Mouse (Mus musculus): ENCODE measurements around the gene Myo5c. TPM values are rescaled to one million over a fixed set of nuclear protein-coding genes. Genes with fewer than 3 reads are reported as not detected.

The Myo5c gene
- 17.8 and 18.6 TPM in 2 replicates for polyA plus RNA-seq (2015; fragmentation: Nextera tagmentation; extraction: Ambion mirVana)

DNA sequence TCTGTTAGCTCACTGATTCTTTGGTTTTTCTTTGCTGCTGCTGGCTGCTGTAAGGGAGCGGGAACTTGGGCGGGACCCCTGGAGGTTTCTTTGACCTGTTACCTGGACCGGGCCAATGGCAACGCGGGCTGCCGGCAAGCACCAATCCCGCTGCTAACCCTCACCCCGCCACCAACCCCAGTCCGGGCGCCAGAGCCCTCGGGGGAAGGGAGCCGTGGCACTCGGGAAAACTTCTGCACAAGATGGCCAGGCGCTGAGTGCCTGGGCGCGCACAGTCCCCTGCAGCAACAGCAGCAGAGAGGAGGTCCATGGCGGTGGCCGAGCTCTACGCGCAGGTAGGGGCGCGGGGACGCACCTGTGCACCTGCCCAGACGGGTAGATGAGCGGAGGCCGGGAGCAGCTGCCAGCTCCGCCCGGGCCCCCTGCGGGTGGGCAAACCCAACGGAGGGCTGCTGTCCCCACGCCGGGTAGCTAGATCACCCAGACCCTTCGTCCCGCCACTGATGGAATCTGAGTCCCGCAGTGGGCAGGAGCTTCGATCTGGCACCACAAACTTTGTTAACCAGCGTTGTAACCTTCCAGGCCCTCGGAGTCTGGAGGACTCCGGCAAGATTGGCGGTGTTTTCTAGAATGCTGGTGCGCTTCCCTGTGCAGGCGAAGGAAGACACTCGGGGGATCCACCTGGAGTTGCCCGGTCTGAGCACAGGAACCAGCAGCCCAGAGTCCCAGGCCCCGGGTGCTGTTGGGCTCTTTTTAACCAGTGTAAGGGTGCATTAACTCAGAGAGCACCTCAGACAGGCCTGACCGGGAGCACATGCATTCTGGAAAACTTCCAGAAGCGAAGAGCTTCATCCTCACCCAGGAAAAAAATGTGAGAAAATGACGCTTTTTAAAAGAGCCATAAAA is at the start of gene Myo5c:
TSS of gene Myo5c (plus strand) at position 180 of the 906 bp plus-strand sequence.
- Histone ChIP-seq H3K4me3 (replicated peaks; ENCODE audit: low read length) (peak within 1 kb of the TSS; percentile 59), H3K27ac (ENCODE audit: low read length) (peak within 1 kb of the TSS; percentile 90; the same call in 1 of the 2 replicates)
- WGBS, result 4% methylated on average over 48 of the region's 48 CpGs

DNA sequence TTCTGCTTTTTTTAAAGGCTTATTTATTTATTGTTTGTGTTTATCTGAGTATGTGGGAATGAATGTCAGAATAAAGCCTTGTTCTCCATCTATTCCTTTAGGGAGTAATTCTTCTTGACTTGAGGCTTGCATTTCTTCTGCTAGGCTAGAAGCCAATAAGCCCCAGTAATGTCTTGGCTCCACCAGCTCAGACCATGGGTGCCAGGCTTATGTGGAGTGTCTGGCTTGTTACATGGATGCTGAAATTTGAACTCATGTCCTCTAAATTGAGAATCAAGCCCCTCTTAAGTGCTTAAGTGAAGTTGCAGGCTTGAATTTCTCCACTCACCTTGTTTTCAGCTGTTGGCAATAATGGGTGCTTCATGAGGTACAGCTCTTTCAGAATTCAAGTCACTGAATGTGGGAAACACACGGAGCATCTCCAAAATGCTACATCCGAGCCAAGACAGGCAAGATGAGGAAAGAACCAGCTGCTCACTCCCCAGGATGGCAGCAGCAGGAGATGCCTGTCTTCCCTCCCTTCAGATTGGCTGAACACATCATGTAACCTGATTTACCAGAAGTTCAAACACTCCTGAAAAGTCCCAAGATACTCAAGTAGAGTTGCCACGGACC is 44.1 kb upstream of the Myo5c start:
- Histone ChIP-seq H3K27me3 (ENCODE audit: control insufficient read depth, insufficient read depth, low read length) (no peaks in the 10 kb centered on the region), H3K4me2 (ENCODE audit: low read depth, low read length) (no peak overlapping the region), H3K27ac (ENCODE audit: low read length) (no peak overlapping the region), H3K36me3 (ENCODE audit: control insufficient read depth, insufficient read depth, low read length) (no peaks in the 10 kb centered on the region), H3K9ac (ENCODE audit: low read length) (no peak overlapping the region), H3K9me3 (replicated peaks; ENCODE audit: control insufficient read depth, low read length) (no peaks in the 10 kb centered on the region), H3K4me1 (ENCODE audit: control insufficient read depth, insufficient read depth, low read length) (no peaks in the 10 kb centered on the region), H3K4me3 (replicated peaks; ENCODE audit: low read length) (no peak overlapping the region)
- WGBS, result 73% methylated on average over 3 of the region's 3 CpGs
- no peak for ATAC-seq (ENCODE audit: insufficient read depth, low FRiP score)

More for the DNA sequence above, at the start of gene Myo5c:
- H3K9ac ChIP-seq (ENCODE audit: low read length), result peak within 1 kb of the TSS; percentile 76
- H3K4me2 ChIP-seq (ENCODE audit: low read depth, low read length), result peak within 1 kb of the TSS; percentile 63
- H3K27me3 ChIP-seq (ENCODE audit: control insufficient read depth, insufficient read depth, low read length), result no peaks in the 10 kb centered on the region; the same call in 1 of the 2 replicates
- no peaks in the 10 kb centered on the region for H3K9me3 ChIP-seq (replicated peaks; ENCODE audit: control insufficient read depth, low read length)
- ATAC-seq (ENCODE audit: insufficient read depth, low FRiP score), result peak; percentile 70; the same call in 1 of the 2 replicates
- H3K4me1 ChIP-seq (ENCODE audit: control insufficient read depth, insufficient read depth, low read length), result peaks cover 5% of the 10 kb centered on the region
- no peaks in the 10 kb centered on the region for H3K36me3 ChIP-seq (ENCODE audit: control insufficient read depth, insufficient read depth, low read length)

DNA sequence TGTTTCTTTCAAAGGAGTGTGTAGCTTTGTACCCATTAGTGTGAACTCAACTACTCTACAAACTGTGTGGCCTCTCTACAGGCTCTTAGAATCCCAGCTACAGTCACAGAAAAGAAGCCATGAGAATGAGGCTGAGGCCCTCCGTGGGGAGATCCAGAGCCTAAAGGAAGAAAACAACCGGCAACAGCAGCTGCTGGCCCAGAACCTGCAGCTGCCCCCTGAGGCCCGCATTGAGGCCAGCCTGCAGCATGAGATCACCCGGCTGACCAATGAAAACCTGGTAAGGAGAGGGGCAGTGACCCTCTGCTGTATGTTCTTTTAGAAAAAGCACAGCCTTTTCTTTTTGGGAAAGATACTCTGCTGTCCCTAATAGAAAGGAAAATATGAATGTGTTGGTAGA is 38.0 kb upstream of the Myo5c start:
- H3K27me3 ChIP-seq (ENCODE audit: control insufficient read depth, insufficient read depth, low read length), result no peaks in the 10 kb centered on the region
- H3K9ac ChIP-seq (ENCODE audit: low read length), result no peak overlapping the region
- no peak overlapping the region for H3K4me2 ChIP-seq (ENCODE audit: low read depth, low read length)
- no peak overlapping the region for H3K4me3 ChIP-seq (replicated peaks; ENCODE audit: low read length)
- no peaks in the 10 kb centered on the region for H3K36me3 ChIP-seq (ENCODE audit: control insufficient read depth, insufficient read depth, low read length)
- WGBS, result 60% methylated on average over 4 of the region's 4 CpGs
- no peaks in the 10 kb centered on the region for H3K9me3 ChIP-seq (replicated peaks; ENCODE audit: control insufficient read depth, low read length)
- H3K27ac ChIP-seq (ENCODE audit: low read length), result no peak overlapping the region
- H3K4me1 ChIP-seq (ENCODE audit: control insufficient read depth, insufficient read depth, low read length), result no peaks in the 10 kb centered on the region
- ATAC-seq (ENCODE audit: insufficient read depth, low FRiP score), result no peak

DNA sequence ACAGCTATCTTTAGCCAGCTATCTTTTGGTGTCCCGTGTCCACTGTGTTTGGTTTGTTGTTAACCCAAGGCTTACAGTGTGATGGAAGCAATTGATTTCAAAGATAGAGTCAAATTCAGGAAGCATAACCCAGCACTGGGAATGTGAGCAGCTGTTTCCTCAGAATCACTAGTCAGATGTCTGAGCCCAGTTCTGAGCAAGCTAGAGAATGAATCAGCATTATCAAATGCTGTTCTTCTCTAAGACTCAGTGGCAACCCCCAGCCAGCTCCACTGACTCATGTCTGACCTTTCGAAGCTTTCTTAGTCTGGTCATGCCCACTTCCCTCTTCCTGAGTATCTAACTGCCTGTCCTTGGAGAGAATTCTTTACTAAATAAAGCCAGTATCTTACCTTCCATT is 35.5 kb upstream of the Myo5c start:
- 57% methylated on average over 2 of the region's 2 CpGs for WGBS
- Histone ChIP-seq H3K9ac (ENCODE audit: low read length) (no peak overlapping the region), H3K27ac (ENCODE audit: low read length) (no peak overlapping the region), H3K4me1 (ENCODE audit: control insufficient read depth, insufficient read depth, low read length) (no peaks in the 10 kb centered on the region), H3K36me3 (ENCODE audit: control insufficient read depth, insufficient read depth, low read length) (no peaks in the 10 kb centered on the region), H3K27me3 (ENCODE audit: control insufficient read depth, insufficient read depth, low read length) (no peaks in the 10 kb centered on the region), H3K9me3 (replicated peaks; ENCODE audit: control insufficient read depth, low read length) (no peaks in the 10 kb centered on the region), H3K4me2 (ENCODE audit: low read depth, low read length) (no peak overlapping the region), H3K4me3 (replicated peaks; ENCODE audit: low read length) (no peak overlapping the region)
- no peak for ATAC-seq (ENCODE audit: insufficient read depth, low FRiP score)

DNA sequence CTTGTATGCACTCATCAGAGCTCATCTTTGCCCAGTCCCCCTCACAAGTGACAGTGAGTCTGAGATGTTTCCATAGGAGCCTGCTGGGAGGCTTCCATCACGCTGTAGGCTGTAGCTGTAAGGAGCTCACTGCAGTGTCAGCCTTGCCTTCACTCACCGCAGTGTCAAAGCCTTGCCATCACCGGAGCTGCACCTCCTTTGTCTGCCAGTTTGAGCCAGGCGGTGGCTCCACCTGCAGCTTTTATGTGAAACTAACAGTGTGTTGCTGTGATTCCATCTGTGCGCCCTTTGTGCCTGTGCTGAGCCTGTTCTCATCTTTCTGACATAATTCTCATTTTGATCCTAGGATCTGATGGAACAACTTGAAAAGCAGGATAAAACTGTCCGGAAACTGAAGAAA is 34.5 kb upstream of the Myo5c start:
- Histone ChIP-seq H3K27me3 (ENCODE audit: control insufficient read depth, insufficient read depth, low read length) (no peaks in the 10 kb centered on the region), H3K9me3 (replicated peaks; ENCODE audit: control insufficient read depth, low read length) (no peaks in the 10 kb centered on the region), H3K4me1 (ENCODE audit: control insufficient read depth, insufficient read depth, low read length) (no peaks in the 10 kb centered on the region), H3K4me3 (replicated peaks; ENCODE audit: low read length) (no peak overlapping the region), H3K36me3 (ENCODE audit: control insufficient read depth, insufficient read depth, low read length) (0 out of 2 replicates have a peak, but pooled peaks cover 4% of the 10 kb centered on the region), H3K27ac (ENCODE audit: low read length) (no peak overlapping the region), H3K9ac (ENCODE audit: low read length) (no peak overlapping the region), H3K4me2 (ENCODE audit: low read depth, low read length) (no peak overlapping the region)
- WGBS, result 63% methylated on average over 6 of the region's 6 CpGs
- ATAC-seq (ENCODE audit: insufficient read depth, low FRiP score), result no peak

DNA sequence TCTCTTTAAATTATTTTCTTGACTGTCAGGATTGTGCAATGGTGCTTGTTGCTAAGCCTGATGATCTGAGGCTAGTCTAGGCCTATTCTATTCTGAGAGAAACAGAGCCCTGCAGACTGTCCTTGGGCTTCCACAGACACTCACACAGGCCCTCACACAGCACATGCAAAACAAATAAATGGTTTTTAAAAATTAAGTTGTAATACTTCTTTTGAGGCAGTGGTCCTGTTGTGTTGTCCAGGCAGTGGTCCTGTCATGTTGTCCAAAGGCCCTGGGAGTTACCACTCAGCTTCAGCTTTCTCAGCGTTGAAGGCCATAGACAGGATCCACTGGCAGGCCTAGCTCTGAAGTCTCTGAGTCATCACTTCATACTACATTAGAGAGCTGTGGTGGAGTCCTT is 30.3 kb upstream of the Myo5c start:
- no peak overlapping the region for H3K9ac ChIP-seq (ENCODE audit: low read length)
- ATAC-seq (ENCODE audit: insufficient read depth, low FRiP score), result no peak
- H3K27me3 ChIP-seq (ENCODE audit: control insufficient read depth, insufficient read depth, low read length), result no peaks in the 10 kb centered on the region
- no peaks in the 10 kb centered on the region for H3K9me3 ChIP-seq (replicated peaks; ENCODE audit: control insufficient read depth, low read length)
- no peak overlapping the region for H3K27ac ChIP-seq (ENCODE audit: low read length)
- no peaks in the 10 kb centered on the region for H3K4me1 ChIP-seq (ENCODE audit: control insufficient read depth, insufficient read depth, low read length)
- 90% methylated on average over 1 of the region's 1 CpGs for WGBS
- H3K4me3 ChIP-seq (replicated peaks; ENCODE audit: low read length), result no peak overlapping the region
- 0 out of 2 replicates have a peak, but pooled peaks cover 4% of the 10 kb centered on the region for H3K36me3 ChIP-seq (ENCODE audit: control insufficient read depth, insufficient read depth, low read length)
- no peak overlapping the region for H3K4me2 ChIP-seq (ENCODE audit: low read depth, low read length)

GRCm38 (mm10) chr9:75202036-75202435 is 29.8 kb upstream of the Myo5c start:
- Histone ChIP-seq H3K36me3 (ENCODE audit: control insufficient read depth, insufficient read depth, low read length) (0 out of 2 replicates have a peak, but pooled peaks cover 4% of the 10 kb centered on the region), H3K4me3 (replicated peaks; ENCODE audit: low read length) (no peak overlapping the region), H3K9me3 (replicated peaks; ENCODE audit: control insufficient read depth, low read length) (no peaks in the 10 kb centered on the region), H3K27me3 (ENCODE audit: control insufficient read depth, insufficient read depth, low read length) (no peaks in the 10 kb centered on the region), H3K4me1 (ENCODE audit: control insufficient read depth, insufficient read depth, low read length) (no peaks in the 10 kb centered on the region), H3K4me2 (ENCODE audit: low read depth, low read length) (no peak overlapping the region), H3K27ac (ENCODE audit: low read length) (no peak overlapping the region), H3K9ac (ENCODE audit: low read length) (no peak overlapping the region)
- 80% methylated on average over 2 of the region's 2 CpGs for WGBS
- no peak for ATAC-seq (ENCODE audit: insufficient read depth, low FRiP score)

DNA sequence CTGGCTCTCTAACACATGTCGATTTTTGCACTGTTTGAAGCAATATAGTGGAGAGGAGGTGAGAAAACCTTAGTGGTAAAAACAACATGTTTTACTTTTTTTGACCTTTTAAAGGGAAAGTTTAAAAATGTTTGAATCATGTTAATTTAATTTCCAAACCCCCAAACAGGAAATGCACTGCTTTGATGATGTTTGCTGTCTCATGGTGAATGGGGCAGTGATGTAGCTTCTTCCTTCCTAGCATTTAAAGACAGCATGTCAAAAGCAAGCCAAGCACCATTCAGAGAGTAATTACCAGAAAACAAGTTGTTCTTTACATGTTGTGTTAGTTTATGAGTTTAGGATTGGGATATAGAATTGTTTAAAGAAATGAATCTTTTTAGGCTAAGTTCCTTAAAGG is 22.6 kb upstream of the Myo5c start:
- WGBS, result 86% methylated on average over 1 of the region's 1 CpGs
- H3K27me3 ChIP-seq (ENCODE audit: control insufficient read depth, insufficient read depth, low read length), result no peaks in the 10 kb centered on the region

DNA sequence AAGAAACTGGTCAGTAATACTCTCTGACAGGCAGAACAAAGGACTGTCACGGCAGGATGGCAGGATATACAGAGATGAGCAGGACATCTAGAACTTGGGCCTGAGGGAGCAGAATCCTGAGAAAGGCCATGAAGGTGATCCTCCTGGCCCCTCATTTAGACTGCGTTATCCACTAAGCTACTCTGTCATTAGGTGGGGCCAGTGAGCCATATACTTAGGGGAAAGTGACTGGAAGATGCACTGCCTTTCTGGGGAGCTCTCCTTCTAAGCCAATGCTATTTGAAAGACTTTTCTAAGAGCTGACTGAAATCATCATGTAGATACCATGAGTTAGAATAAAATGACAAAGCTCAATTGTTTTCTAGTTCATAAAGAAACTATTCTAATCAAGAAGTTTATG is 21.6 kb upstream of the Myo5c start:
- Histone ChIP-seq H3K27ac (ENCODE audit: low read length) (no peak overlapping the region), H3K4me1 (ENCODE audit: control insufficient read depth, insufficient read depth, low read length) (no peaks in the 10 kb centered on the region), H3K36me3 (ENCODE audit: control insufficient read depth, insufficient read depth, low read length) (no peaks in the 10 kb centered on the region), H3K9me3 (replicated peaks; ENCODE audit: control insufficient read depth, low read length) (no peaks in the 10 kb centered on the region), H3K27me3 (ENCODE audit: control insufficient read depth, insufficient read depth, low read length) (no peaks in the 10 kb centered on the region), H3K9ac (ENCODE audit: low read length) (no peak overlapping the region), H3K4me2 (ENCODE audit: low read depth, low read length) (no peak overlapping the region), H3K4me3 (replicated peaks; ENCODE audit: low read length) (no peak overlapping the region)
- ATAC-seq (ENCODE audit: insufficient read depth, low FRiP score), result no peak
- 83% methylated on average over 2 of the region's 2 CpGs for WGBS

More for the DNA sequence above, 22.6 kb upstream of the Myo5c start:
- Histone ChIP-seq H3K27ac (ENCODE audit: low read length) (no peak overlapping the region), H3K36me3 (ENCODE audit: control insufficient read depth, insufficient read depth, low read length) (no peaks in the 10 kb centered on the region), H3K9me3 (replicated peaks; ENCODE audit: control insufficient read depth, low read length) (no peaks in the 10 kb centered on the region), H3K4me2 (ENCODE audit: low read depth, low read length) (no peak overlapping the region), H3K4me1 (ENCODE audit: control insufficient read depth, insufficient read depth, low read length) (no peaks in the 10 kb centered on the region), H3K9ac (ENCODE audit: low read length) (no peak overlapping the region), H3K4me3 (replicated peaks; ENCODE audit: low read length) (no peak overlapping the region)
- no peak for ATAC-seq (ENCODE audit: insufficient read depth, low FRiP score)
